26 mouse cellular contexts compared by ENCODE assay signal in genomic region chr12:27312985-27313384, GRCm38 (mm10). TPM values are rescaled to one million over a fixed set of nuclear protein-coding genes. Genes with fewer than 3 reads are reported as not detected.
DNase-seq lines count a peak whose midpoint lies in the region; ATAC-seq and TF ChIP-seq lines count a peak whose summit lies in the region.
"Had no signal": no experiment of that assay in that cellular context is flagged by ENCODE, and none has a peak within 500 bp of the region (broad histone marks: within the 10 kb centered on the region; RNA-seq: fewer than 3 reads in every experiment).

No protein-coding gene starts in this region.

- H3K9ac ChIP-seq in heart, embryonic 11.5 days (ENCODE audit: low read depth, low read length), result no peak overlapping the region
- H3K9ac ChIP-seq in midbrain, postnatal 0 days (replicated peaks; ENCODE audit: low read length, poor library complexity, severe bottlenecking), result no peak overlapping the region
- H3K9ac ChIP-seq: hindbrain, embryonic 15.5 days; liver, embryonic 15.5 days; lung, embryonic 15.5 days; neural tube, embryonic 12.5 days had no signal

- no peak for TF ChIP-seq CTCF in midbrain, postnatal 0 days (IDR thresholded peaks at IDR 0.05)

- 0 out of 2 replicates have a peak, but pooled peaks cover 2% of the 10 kb centered on the region for H3K27me3 ChIP-seq in heart, embryonic 11.5 days (ENCODE audit: control insufficient read depth, insufficient read depth, low read length)
- H3K27me3 ChIP-seq in midbrain, postnatal 0 days (ENCODE audit: insufficient read depth, low read length), result no peaks in the 10 kb centered on the region
- H3K27me3 ChIP-seq in midbrain, embryonic 10.5 days (ENCODE audit: low read depth, poor library complexity, severe bottlenecking), result 0 out of 2 replicates have a peak, but pooled peaks cover 5% of the 10 kb centered on the region
- H3K27me3 ChIP-seq: CH12.LX; hindbrain, embryonic 15.5 days; lung, embryonic 15.5 days; megakaryocyte, embryonic 14.5 days; neural tube, embryonic 12.5 days; Patski had no signal

- H3K9me3 ChIP-seq in heart, embryonic 11.5 days (replicated peaks; ENCODE audit: control insufficient read depth, low read length), result no peaks in the 10 kb centered on the region
- no peaks in the 10 kb centered on the region for H3K9me3 ChIP-seq in midbrain, postnatal 0 days (ENCODE audit: low read length)
- H3K9me3 ChIP-seq in midbrain, embryonic 10.5 days (replicated peaks), result no peaks in the 10 kb centered on the region
- H3K9me3 ChIP-seq: heart, embryonic 13.5 days; hindbrain, embryonic 15.5 days; limb, embryonic 10.5 days; liver, embryonic 15.5 days; lung, embryonic 15.5 days; megakaryocyte, embryonic 14.5 days; neural tube, embryonic 12.5 days had no signal

- H3K4me3 ChIP-seq in heart, embryonic 11.5 days (ENCODE audit: low read depth, low read length), result no peak overlapping the region
- no peak overlapping the region for H3K4me3 ChIP-seq in midbrain, postnatal 0 days (ENCODE audit: low read depth, low read length)
- no peak overlapping the region for H3K4me3 ChIP-seq in midbrain, embryonic 10.5 days
- H3K4me3 ChIP-seq: heart, embryonic 13.5 days; hindbrain, embryonic 15.5 days; liver, embryonic 15.5 days; lung, embryonic 15.5 days; megakaryocyte, embryonic 14.5 days; neural tube, embryonic 12.5 days had no signal

- no peaks in the 10 kb centered on the region for H3K36me3 ChIP-seq in heart, embryonic 11.5 days (ENCODE audit: control insufficient read depth, insufficient read depth, low read length)
- H3K36me3 ChIP-seq in midbrain, postnatal 0 days (ENCODE audit: insufficient read depth, low read length), result no peaks in the 10 kb centered on the region
- H3K36me3 ChIP-seq in midbrain, embryonic 10.5 days, result no peaks in the 10 kb centered on the region
- H3K36me3 ChIP-seq: G1E; heart, embryonic 13.5 days; hindbrain, embryonic 15.5 days; limb, embryonic 10.5 days; liver, embryonic 15.5 days; lung, embryonic 15.5 days; neural tube, embryonic 12.5 days had no signal

- peak; percentile 16 to 29 for DNase-seq in cerebellum, postnatal 14 days
- DNase-seq in cerebellum, postnatal 36 days, result no peak
- DNase-seq in heart, adult 8-10 months (ENCODE audit: low spot score), result peak; percentile 2
- peak; percentile 31 for DNase-seq in midbrain, postnatal 0 days (ENCODE audit: low spot score)
- no peak for DNase-seq in midbrain, embryonic 10.5 days (ENCODE audit: low spot score)
- DNase-seq in kidney, postnatal 10 days, result no peak
- DNase-seq: adrenal gland, postnatal 25 days; B cell, adult 2 months; gastrocnemius, postnatal 36 days; liver; lung, postnatal 36 days; midbrain, embryonic 14.5 days; retina, postnatal 1 day; thymus, postnatal 14 days had no signal

- H3K4me1 ChIP-seq in heart, embryonic 11.5 days (ENCODE audit: control insufficient read depth, insufficient read depth, low read length), result peaks cover 13% of the 10 kb centered on the region
- H3K4me1 ChIP-seq in midbrain, postnatal 0 days (ENCODE audit: insufficient read depth, low read length), result no peaks in the 10 kb centered on the region; the same call in 1 of the 2 replicates
- H3K4me1 ChIP-seq in midbrain, embryonic 10.5 days, result peaks cover 27% of the 10 kb centered on the region
- H3K4me1 ChIP-seq: liver, embryonic 15.5 days; megakaryocyte, embryonic 14.5 days had no signal

- H3K4me2 ChIP-seq in heart, embryonic 11.5 days, result no peak overlapping the region
- H3K4me2 ChIP-seq in midbrain, postnatal 0 days (ENCODE audit: low read depth, low read length, poor library complexity, severe bottlenecking), result no peak overlapping the region
- H3K4me2 ChIP-seq: liver, embryonic 15.5 days had no signal

- no peak for ATAC-seq in heart, embryonic 11.5 days (replicated peaks; ENCODE audit: insufficient number of reproducible peaks, low FRiP score, low TSS enrichment)
- ATAC-seq in midbrain, postnatal 0 days (ENCODE audit: low FRiP score), result no peak
- ATAC-seq: intestine, embryonic 16.5 days; Patski had no signal

- H3K27ac ChIP-seq in heart, embryonic 11.5 days (ENCODE audit: low read depth, low read length), result no peak overlapping the region
- no peak overlapping the region for H3K27ac ChIP-seq in midbrain, postnatal 0 days (ENCODE audit: low read depth, low read length)
- H3K27ac ChIP-seq in midbrain, embryonic 10.5 days (replicated peaks), result no peak overlapping the region
- H3K27ac ChIP-seq: heart, embryonic 13.5 days; hindbrain, embryonic 15.5 days; liver, embryonic 15.5 days; neural tube, embryonic 12.5 days had no signal

- WGBS in heart, embryonic 11.5 days (ENCODE audit: insufficient replicate concordance), result 53% methylated on average over 8 of the region's 8 CpGs
- 87% methylated on average over 8 of the region's 8 CpGs for WGBS in midbrain, postnatal 0 days
- 90% methylated on average over 8 of the region's 8 CpGs for WGBS in midbrain, embryonic 10.5 days

RNA-seq across cellular contexts. Expression of gene Sox11, which starts 29.4 kb away (rescaled TPM):
- total RNA-seq in heart, adult 8-10 months (2022), result under 1 TPM in 3 of 4 experiments, not detected in 1; 0.03 TPM
- polyA plus RNA-seq in heart, embryonic 11.5 days (2014; fragmentation: Nextera tagmentation; extraction: Ambion mirVana), result 36.5 and 43.6 TPM in 2 replicates
- 148 and 180 TPM in 2 replicates for total RNA-seq in midbrain, postnatal 0 days (2014; rRNA removed)
- 137 and 154 TPM in 2 replicates for polyA plus RNA-seq in midbrain, postnatal 0 days (2015; fragmentation: Nextera tagmentation; extraction: Ambion mirVana)
- 260 and 367 TPM in 2 replicates for polyA plus RNA-seq in midbrain, embryonic 10.5 days (2016; fragmentation: Nextera tagmentation; extraction: Ambion mirVana)
- total RNA-seq: CH12.LX had no signal
- polyA plus RNA-seq: G1E had no signal

Comparison
In these comparisons a context has a peak if more than half of its experiments do, and no peak if none do; other contexts are left out.
1. DNase-seq: peak in cerebellum, postnatal 14 days (2 of 2), heart, adult 8-10 months (single experiment) and midbrain, postnatal 0 days (single experiment); none in cerebellum, postnatal 36 days (0 of 2), midbrain, embryonic 10.5 days (single experiment) and kidney, postnatal 10 days (single experiment).